Mouse (Mus musculus) natural killer cell, adult 2 months (primary cell): ENCODE results near the gene Gm17689.

Experiments used
- DNase-seq, 2 experiments: peaks; one replicate each; pipeline ENCODE4 v3.0.0; 2022; ENCODE audit warnings: low spot score in 2 of 2

Gm17689 gene

GRCm38 (mm10) chr9:36582535-36582934 is at the start of gene Gm17689:
TSS of gene Gm17689 (minus strand) at chr9:36582635.
- DNase-seq = no peak

GRCm38 (mm10) chr9:36541863-36542262 is 40.6 kb downstream of the Gm17689 start, which contains the start of gene Gm5615:
TSS of gene Gm5615 (minus strand) at chr9:36541963.
- no peak for DNase-seq
